Mouse (Mus musculus) MEL (cell line): ENCODE measurements around the gene Apbb2. TPM values are rescaled to one million over a fixed set of nuclear protein-coding genes. Genes with fewer than 3 reads are reported as not detected.

Experiments
- DNase-seq: peaks from one replicate; pipeline ENCODE4 v3.0.0; 2011; ENCODE audit warnings: low read depth, low spot score
- H3K27ac ChIP-seq: 2 replicates; pipeline ENCODE4 v1.5.1; 2012; ENCODE audit warnings: low read depth, mild to moderate bottlenecking, control low read depth, low read length, moderate library complexity; ENCODE audit not compliant: control insufficient read depth
- H3K27me3 ChIP-seq, 2 experiments: fragments of 150-350 bp in 1 of 2; sonication (generic) in 1 of 2; 2 replicates each; pipeline ENCODE4 v1.6.1; 2012; ENCODE audit warnings: low read length in 2 of 2, mild to moderate bottlenecking in 2 of 2, improper control_type of control experiment in 1 of 2, moderate library complexity in 1 of 2; ENCODE audit not compliant: insufficient read depth in 2 of 2, control insufficient read depth in 1 of 2
- H3K36me3 ChIP-seq, 2 experiments: 2 replicates each; pipeline ENCODE4 v1.6.1; 2012 to 2014; ENCODE audit warnings: low read length in 2 of 2, improper control_type of control experiment in 1 of 2, inconsistent platforms in 1 of 2, mild to moderate bottlenecking in 1 of 2; ENCODE audit not compliant: insufficient read depth in 2 of 2, control insufficient read depth in 1 of 2
- H3K4me1 ChIP-seq, 2 experiments: fragments of 150-350 bp in 1 of 2; sonication (generic) in 1 of 2; 2 replicates each; pipeline ENCODE4 v1.6.1; 2012; ENCODE audit warnings: low read length in 2 of 2, improper control_type of control experiment in 1 of 2, mild to moderate bottlenecking in 1 of 2; ENCODE audit not compliant: insufficient read depth in 2 of 2, control insufficient read depth in 1 of 2
- H3K4me3 ChIP-seq, 2 experiments: fragments of 150-350 bp in 1 of 2; sonication (generic) in 1 of 2; 2 replicates each; pipeline ENCODE4 v1.5.1; 2012; ENCODE audit warnings: low read depth in 2 of 2, low read length in 2 of 2, mild to moderate bottlenecking in 2 of 2, moderate library complexity in 2 of 2, control low read depth in 1 of 2, improper control_type of control experiment in 1 of 2; ENCODE audit not compliant: control insufficient read depth in 1 of 2, insufficient read depth in 1 of 2
- H3K79me2 ChIP-seq: 2 replicates; pipeline ENCODE4 v1.6.1; 2012; ENCODE audit warnings: mild to moderate bottlenecking, low read length, moderate library complexity; ENCODE audit not compliant: control insufficient read depth, poor library complexity, insufficient read depth
- H3K9ac ChIP-seq: 2 replicates; pipeline ENCODE4 v1.6.1; 2012; ENCODE audit warnings: low read depth, mild to moderate bottlenecking, control low read depth, low read length, moderate library complexity; ENCODE audit not compliant: control insufficient read depth, poor library complexity, severe bottlenecking
- H3K9me3 ChIP-seq: fragments of 150-350 bp; sonication (generic); replicated peaks from 2 replicates; pipeline ENCODE4 v1.6.1; 2012; ENCODE audit warnings: mild to moderate bottlenecking, low read length, improper control_type of control experiment, moderate library complexity; ENCODE audit not compliant: insufficient read depth
- BHLHE40 ChIP-seq: IDR thresholded peaks from 2 replicates; pipeline ENCODE4 v1.6.1; 2012; ENCODE audit warnings: low read depth, mild to moderate bottlenecking, inconsistent platforms, low read length, improper control_type of control experiment, borderline replicate concordance
- CHD2 ChIP-seq: IDR thresholded peaks from 2 replicates; pipeline ENCODE4 v1.6.1; 2011; ENCODE audit warnings: low read length, improper control_type of control experiment
- CTCF ChIP-seq, 3 experiments: IDR thresholded peaks in 2 of 3; conservative IDR thresholded peaks in 1 of 3; 2 replicates each; pipeline ENCODE4 v1.5.1; 2011 to 2012; ENCODE audit warnings: low read length in 3 of 3, low read depth in 2 of 3, mild to moderate bottlenecking in 2 of 3, improper control_type of control experiment in 1 of 3, inconsistent platforms in 1 of 3, mixed read lengths in 1 of 3, moderate library complexity in 1 of 3; ENCODE audit not compliant: control insufficient read depth in 1 of 3, insufficient read depth in 1 of 3, poor library complexity in 1 of 3, severe bottlenecking in 1 of 3
- E2F4 ChIP-seq: IDR thresholded peaks from 2 replicates; pipeline ENCODE4 v1.6.1; 2011; ENCODE audit warnings: low read depth, low read length, improper control_type of control experiment, borderline replicate concordance
- ELF1 ChIP-seq: IDR thresholded peaks from 2 replicates; pipeline ENCODE4 v1.6.1; 2014; ENCODE audit warnings: low read depth, mild to moderate bottlenecking, inconsistent platforms, low read length, improper control_type of control experiment, moderate library complexity
- EP300 ChIP-seq, 2 experiments: IDR thresholded peaks; 2 replicates each; pipeline ENCODE4 v1.6.1; 2011; ENCODE audit warnings: improper control_type of control experiment in 2 of 2, low read length in 2 of 2, low read depth in 1 of 2, mild to moderate bottlenecking in 1 of 2
- GATA1 ChIP-seq: IDR thresholded peaks from 2 replicates; pipeline ENCODE4 v1.6.1; 2011; ENCODE audit warnings: low read depth, low read length, improper control_type of control experiment
- JUND ChIP-seq: IDR thresholded peaks from 2 replicates; pipeline ENCODE4 v1.6.1; 2011; ENCODE audit warnings: low read depth, mild to moderate bottlenecking, improper control_type of control experiment, low read length
- MAFK ChIP-seq: IDR thresholded peaks from 2 replicates; pipeline ENCODE4 v1.6.1; 2011; ENCODE audit warnings: low read depth, mild to moderate bottlenecking, low read length, improper control_type of control experiment, borderline replicate concordance
- MEF2A ChIP-seq: IDR thresholded peaks from 2 replicates; pipeline ENCODE4 v1.6.1; 2014; ENCODE audit warnings: low read depth, mild to moderate bottlenecking, inconsistent platforms, low read length, improper control_type of control experiment; ENCODE audit not compliant: poor library complexity, insufficient replicate concordance, severe bottlenecking; ENCODE audit errors: extremely low read depth
- MXI1 ChIP-seq: IDR thresholded peaks from 2 replicates; pipeline ENCODE4 v1.6.1; 2011; ENCODE audit warnings: mild to moderate bottlenecking, low read depth, low read length, improper control_type of control experiment
- POLR2A ChIP-seq, 2 experiments: IDR thresholded peaks; 2 replicates each; pipeline ENCODE4 v1.6.1; 2011 to 2012; ENCODE audit warnings: low read length in 2 of 2, mild to moderate bottlenecking in 2 of 2, control low read depth in 1 of 2, improper control_type of control experiment in 1 of 2, low read depth in 1 of 2, moderate library complexity in 1 of 2; ENCODE audit not compliant: control insufficient read depth in 1 of 2, insufficient read depth in 1 of 2, poor library complexity in 1 of 2
- POLR2AphosphoS2 ChIP-seq: IDR thresholded peaks from 2 replicates; pipeline ENCODE4 v1.6.1; 2011; ENCODE audit warnings: low read length, improper control_type of control experiment
- RAD21 ChIP-seq: IDR thresholded peaks from 2 replicates; pipeline ENCODE4 v1.6.1; 2011; ENCODE audit warnings: mild to moderate bottlenecking, low read depth, low read length, improper control_type of control experiment
- RCOR1 ChIP-seq: IDR thresholded peaks from 2 replicates; pipeline ENCODE4 v1.6.1; 2012; ENCODE audit warnings: low read depth, mild to moderate bottlenecking, inconsistent platforms, low read length, improper control_type of control experiment
- SIN3A ChIP-seq: IDR thresholded peaks from 2 replicates; pipeline ENCODE4 v1.6.1; 2012; ENCODE audit warnings: low read length, improper control_type of control experiment, inconsistent platforms
- TBP ChIP-seq: IDR thresholded peaks from 2 replicates; pipeline ENCODE4 v1.8.0; 2011; ENCODE audit warnings: low read depth, low read length, improper control_type of control experiment
- USF1 ChIP-seq: IDR thresholded peaks from 2 replicates; pipeline ENCODE4 v1.6.1; 2014; ENCODE audit warnings: low read depth, mild to moderate bottlenecking, inconsistent platforms, low read length, improper control_type of control experiment, moderate library complexity
- ZC3H11A ChIP-seq: IDR thresholded peaks from 2 replicates; pipeline ENCODE4 v1.6.1; 2012; ENCODE audit warnings: low read depth, mild to moderate bottlenecking, inconsistent platforms, low read length, improper control_type of control experiment
- ZMIZ1 ChIP-seq: IDR thresholded peaks from 2 replicates; pipeline ENCODE4 v1.6.1; 2012; ENCODE audit warnings: low read depth, mild to moderate bottlenecking, inconsistent platforms, low read length, improper control_type of control experiment, moderate library complexity
- ZNF384 ChIP-seq: IDR thresholded peaks from 2 replicates; pipeline ENCODE4 v1.6.1; 2012; ENCODE audit warnings: low read depth, mild to moderate bottlenecking, inconsistent platforms, low read length, improper control_type of control experiment
- polyA plus RNA-seq, 2 experiments: library from polyadenylated mRNA; stranded (reverse) in 1 of 2; unstranded in 1 of 2; fragments of >175 nt in 1 of 2; fragments of >200 nt in 1 of 2; gene quantifications; 2 replicates each; pipeline versions ENCODE4 v1.2.1 to v1.2.4; 2012; ENCODE audit warnings: low replicate concordance in 2 of 2, low read depth in 1 of 2; ENCODE audit not compliant: insufficient read length in 2 of 2, insufficient read depth in 1 of 2, missing spikeins in 1 of 2
- total RNA-seq: library from RNA; depleted of rRNA; stranded (reverse); fragments of 300-350 nt; gene quantifications from 2 replicates; pipeline ENCODE4 v1.2.3, GENCODE M21; 2012

Gene Apbb2
- total and polyA plus RNA-seq, 3 experiments, result not detected

DNA sequence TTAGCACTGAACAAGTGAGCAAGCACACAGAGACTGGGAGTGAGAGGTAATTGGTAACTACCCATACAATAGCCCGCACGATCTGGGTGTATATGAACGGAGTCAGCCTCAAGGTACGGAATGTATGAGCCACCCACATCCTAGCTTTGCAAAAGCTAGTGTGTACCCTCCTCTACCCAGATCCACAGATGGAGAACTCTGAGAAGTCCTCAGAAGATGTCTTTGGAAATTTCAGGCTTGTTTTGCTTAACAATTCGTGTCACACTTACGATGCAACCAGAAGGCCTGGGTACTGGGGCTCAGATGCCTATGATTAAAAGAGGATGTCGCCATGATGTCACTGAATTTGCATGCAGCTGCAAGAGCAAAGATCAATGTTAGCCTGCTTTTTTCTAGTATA, 176.3 kb downstream of the Apbb2 start:
- H3K27me3 ChIP-seq, result no peaks in the 10 kb centered on the region
- H3K9me3 ChIP-seq, result no peaks in the 10 kb centered on the region
- no peak overlapping the region for H3K4me3 ChIP-seq
- H3K36me3 ChIP-seq, result no peaks in the 10 kb centered on the region
- no peaks in the 10 kb centered on the region for H3K4me1 ChIP-seq
- no peak overlapping the region for H3K9ac ChIP-seq
- no peak for TF ChIP-seq MEF2A
- no peak for TF ChIP-seq MXI1
- TF ChIP-seq GATA1, result no peak
- TF ChIP-seq POLR2A (IDR thresholded peaks at IDR 0.05; ENCODE audit: control insufficient read depth in 1 of 2, insufficient read depth in 1 of 2, low read depth in 1 of 2, low read length in 2 of 2, poor library complexity in 1 of 2), result no peak
- no peak for TF ChIP-seq RCOR1
- TF ChIP-seq CTCF (IDR thresholded peaks at IDR 0.05 in 2 of 3, conservative IDR thresholded peaks at IDR 0.05 in 1 of 3; ENCODE audit: control insufficient read depth in 1 of 3, insufficient read depth in 1 of 3, low read depth in 2 of 3, low read length in 3 of 3, poor library complexity in 1 of 3, severe bottlenecking in 1 of 3), result no peak
- TF ChIP-seq POLR2AphosphoS2, result no peak
- TF ChIP-seq USF1, result no peak
- TF ChIP-seq ZNF384, result no peak
- TF ChIP-seq MAFK, result no peak
- TF ChIP-seq, all 39 proteins: peak for 0
- no peaks in the 10 kb centered on the region for H3K79me2 ChIP-seq
- no peak for DNase-seq
- no peak overlapping the region for H3K27ac ChIP-seq

DNA sequence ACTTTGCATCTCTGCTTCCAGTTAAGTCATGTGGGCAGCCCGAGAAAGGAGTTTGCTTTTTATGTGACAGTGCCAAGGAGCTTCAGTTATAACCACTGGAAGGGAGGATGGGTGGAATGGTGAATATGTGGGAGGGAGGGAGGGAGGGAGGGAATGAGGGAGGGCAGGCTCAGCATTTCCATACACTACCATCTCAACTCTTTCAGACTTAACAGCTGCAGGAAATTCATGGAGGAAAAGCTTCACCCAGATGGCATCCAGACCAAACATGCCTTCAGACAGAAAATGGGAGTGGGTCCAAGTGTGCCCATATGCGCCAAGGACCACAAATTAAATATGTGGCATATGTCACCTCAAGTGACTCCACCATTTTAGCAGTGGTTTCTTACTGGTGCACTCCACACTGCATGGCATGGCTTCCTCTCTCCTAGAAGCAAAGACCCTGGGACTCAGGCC, 181.8 kb downstream of the Apbb2 start:
- Histone ChIP-seq H3K27ac (no peak overlapping the region), H3K4me1 (no peaks in the 10 kb centered on the region), H3K79me2 (no peaks in the 10 kb centered on the region), H3K4me3 (no peak overlapping the region), H3K9ac (no peak overlapping the region), H3K27me3 (no peaks in the 10 kb centered on the region), H3K9me3 (no peaks in the 10 kb centered on the region), H3K36me3 (no peaks in the 10 kb centered on the region)
- TF ChIP-seq ZC3H11A, result no peak
- DNase-seq, result no peak

DNA sequence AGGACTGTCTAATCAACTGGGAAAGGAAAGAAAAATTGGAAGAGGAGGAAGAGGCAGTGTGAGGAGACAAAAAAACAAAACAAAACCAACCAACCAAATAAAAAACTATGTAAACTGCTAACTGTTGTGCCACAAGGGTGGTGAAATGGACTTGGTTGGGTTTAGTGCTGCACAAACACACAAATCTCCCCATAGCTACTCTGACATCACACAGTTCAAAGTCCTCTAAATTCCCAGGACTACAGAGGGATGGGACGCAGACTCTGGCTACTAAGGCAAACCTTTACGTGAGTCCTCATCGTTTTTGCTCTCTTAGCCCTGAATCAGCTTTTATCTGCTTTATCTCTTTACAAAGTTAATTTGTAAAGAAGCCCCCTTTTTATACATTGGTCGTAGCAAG, 183.4 kb downstream of the Apbb2 start:
- no peaks in the 10 kb centered on the region for H3K79me2 ChIP-seq
- no peak overlapping the region for H3K9ac ChIP-seq
- H3K9me3 ChIP-seq, result no peaks in the 10 kb centered on the region
- no peak for DNase-seq
- no peaks in the 10 kb centered on the region for H3K4me1 ChIP-seq
- H3K4me3 ChIP-seq, result no peak overlapping the region
- H3K27ac ChIP-seq, result no peak overlapping the region
- TF ChIP-seq SIN3A (no peak), E2F4 (no peak), MAFK (no peak), BHLHE40 (no peak), ZC3H11A (no peak), TBP (no peak), EP300 (IDR thresholded peaks at IDR 0.05; ENCODE audit: low read depth in 1 of 2, low read length in 2 of 2) (no peak), JUND (no peak), ZMIZ1 (no peak), CHD2 (no peak), ELF1 (no peak), GATA1 (no peak), POLR2A (IDR thresholded peaks at IDR 0.05; ENCODE audit: control insufficient read depth in 1 of 2, insufficient read depth in 1 of 2, low read depth in 1 of 2, low read length in 2 of 2, poor library complexity in 1 of 2) (no peak), RAD21 (no peak)
- H3K36me3 ChIP-seq, result no peaks in the 10 kb centered on the region
- H3K27me3 ChIP-seq, result no peaks in the 10 kb centered on the region
